ENCODE assay signal across 10 mouse cellular contexts in the genomic region with DNA sequence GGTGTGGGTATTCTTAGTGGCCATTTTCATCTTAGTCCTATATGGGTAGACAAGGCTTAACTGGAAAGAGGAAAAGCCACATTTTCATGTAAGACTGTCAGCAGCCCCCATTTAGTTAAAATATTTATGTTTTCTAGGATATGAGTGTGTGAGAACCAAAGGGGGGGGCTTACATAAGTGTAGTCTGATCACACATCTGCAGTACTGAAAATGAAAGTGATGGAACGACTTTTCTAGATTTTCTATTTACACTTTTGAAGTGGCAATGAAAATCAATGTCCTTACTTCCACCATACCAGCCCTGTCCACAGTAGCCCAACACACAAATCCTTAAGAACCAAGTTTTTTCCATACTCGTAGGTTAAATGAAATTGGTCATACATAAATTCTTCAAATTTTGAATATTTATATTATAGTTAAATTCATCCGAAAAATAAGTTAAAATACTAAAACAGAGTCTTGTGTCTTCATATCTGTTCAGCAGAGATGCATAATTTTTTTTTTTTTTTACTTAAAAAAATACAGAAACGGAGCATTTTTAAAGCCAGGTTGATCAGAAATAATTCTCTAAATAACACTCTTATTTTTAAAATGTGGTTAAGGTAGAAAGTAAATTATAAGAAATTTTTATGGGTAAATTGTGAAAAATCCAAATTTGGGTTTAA. TPM values are rescaled to one million over a fixed set of nuclear protein-coding genes. Genes with fewer than 3 reads are reported as not detected.
DNase-seq lines count a peak whose midpoint lies in the region; ATAC-seq and TF ChIP-seq lines count a peak whose summit lies in the region.
"Had no signal": no experiment of that assay in that cellular context is flagged by ENCODE, and none has a peak within 500 bp of the region (broad histone marks: within the 10 kb centered on the region; RNA-seq: fewer than 3 reads in every experiment).

No protein-coding gene starts in this region.

- 70% methylated on average over 4 of the region's 4 CpGs for WGBS in heart, embryonic 14.5 days
- 58% methylated on average over 4 of the region's 4 CpGs for WGBS in midbrain, embryonic 12.5 days
- 61% methylated on average over 4 of the region's 4 CpGs for WGBS in midbrain, embryonic 15.5 days
- 59% methylated on average over 4 of the region's 4 CpGs for WGBS in intestine, postnatal 0 days
- 85% methylated on average over 4 of the region's 4 CpGs for WGBS in kidney, embryonic 14.5 days

- H3K27me3 ChIP-seq in heart, embryonic 14.5 days (ENCODE audit: control insufficient read depth, insufficient read depth, low read length), result no peaks in the 10 kb centered on the region
- no peaks in the 10 kb centered on the region for H3K27me3 ChIP-seq in midbrain, embryonic 12.5 days
- no peaks in the 10 kb centered on the region for H3K27me3 ChIP-seq in midbrain, embryonic 15.5 days (replicated peaks)
- H3K27me3 ChIP-seq in intestine, postnatal 0 days (replicated peaks; ENCODE audit: control insufficient read depth, insufficient read depth, low read length), result no peaks in the 10 kb centered on the region
- H3K27me3 ChIP-seq in kidney, embryonic 14.5 days (ENCODE audit: control insufficient read depth, insufficient read depth, low read length), result no peaks in the 10 kb centered on the region

- peaks cover 9 to 26% of the 10 kb centered on the region in 2 experiments for H3K4me1 ChIP-seq in heart, embryonic 14.5 days (ENCODE audit: control insufficient read depth in 2 of 2, insufficient read depth in 2 of 2, low read length in 2 of 2)
- peaks cover 54% of the 10 kb centered on the region for H3K4me1 ChIP-seq in midbrain, embryonic 12.5 days
- H3K4me1 ChIP-seq in midbrain, embryonic 15.5 days, result peaks cover 43% of the 10 kb centered on the region
- H3K4me1 ChIP-seq in intestine, postnatal 0 days (replicated peaks; ENCODE audit: control insufficient read depth, insufficient read depth, low read length), result no peaks in the 10 kb centered on the region
- H3K4me1 ChIP-seq in kidney, embryonic 14.5 days (ENCODE audit: control insufficient read depth, insufficient read depth, low read length), result peaks cover 24% of the 10 kb centered on the region; the same call in 1 of the 2 replicates

- TF ChIP-seq CTCF in intestine, postnatal 0 days (IDR thresholded peaks at IDR 0.05; ENCODE audit: low read depth), result no peak

- H3K4me3 ChIP-seq in heart, embryonic 14.5 days (ENCODE audit: control insufficient read depth in 1 of 2, insufficient read depth in 1 of 2, low read depth in 1 of 2, low read length in 2 of 2), result no peak overlapping the region
- H3K4me3 ChIP-seq in midbrain, embryonic 12.5 days, result no peak overlapping the region
- H3K4me3 ChIP-seq in midbrain, embryonic 15.5 days, result no peak overlapping the region
- no peak overlapping the region for H3K4me3 ChIP-seq in intestine, postnatal 0 days (ENCODE audit: low read depth, low read length)
- H3K4me3 ChIP-seq in kidney, embryonic 14.5 days (ENCODE audit: low read length), result no peak overlapping the region

- no peak for DNase-seq in heart, adult 11 months
- no peak for DNase-seq in spleen, adult 12 weeks (ENCODE audit: low spot score)
- no peak for DNase-seq in cerebellum, adult 9-11 months
- DNase-seq: lung, postnatal 14 days had no signal

- H3K9ac ChIP-seq in heart, embryonic 14.5 days (ENCODE audit: low read length), result no peak overlapping the region
- H3K9ac ChIP-seq in midbrain, embryonic 12.5 days (replicated peaks), result 0 out of 2 replicates have a peak overlapping the region, but pooled peaks have one; percentile 7
- no peak overlapping the region for H3K9ac ChIP-seq in midbrain, embryonic 15.5 days
- no peak overlapping the region for H3K9ac ChIP-seq in intestine, postnatal 0 days (ENCODE audit: low read depth, low read length)
- H3K9ac ChIP-seq in kidney, embryonic 14.5 days (ENCODE audit: low read depth, low read length), result no peak overlapping the region

- peaks cover 18% of the 10 kb centered on the region for H3K36me3 ChIP-seq in heart, embryonic 14.5 days (ENCODE audit: control insufficient read depth, insufficient read depth, low read length)
- no peaks in the 10 kb centered on the region for H3K36me3 ChIP-seq in midbrain, embryonic 12.5 days
- H3K36me3 ChIP-seq in midbrain, embryonic 15.5 days (replicated peaks), result no peaks in the 10 kb centered on the region
- 0 out of 2 replicates have a peak, but pooled peaks cover 7% of the 10 kb centered on the region for H3K36me3 ChIP-seq in intestine, postnatal 0 days (ENCODE audit: control insufficient read depth, insufficient read depth)
- peaks cover 10% of the 10 kb centered on the region; the same call in 1 of the 2 replicates for H3K36me3 ChIP-seq in kidney, embryonic 14.5 days (ENCODE audit: control insufficient read depth, insufficient read depth, low read length)

- no peak for ATAC-seq in heart, embryonic 14.5 days (ENCODE audit: insufficient number of reproducible peaks, insufficient read depth, low FRiP score, low read depth)
- no peak for ATAC-seq in midbrain, embryonic 12.5 days (ENCODE audit: low FRiP score, low read depth)
- no peak for ATAC-seq in midbrain, embryonic 15.5 days (replicated peaks)
- ATAC-seq in intestine, postnatal 0 days, result no peak
- no peak for ATAC-seq in kidney, embryonic 14.5 days (ENCODE audit: low FRiP score, low TSS enrichment)
- ATAC-seq: hindbrain, postnatal 0 days had no signal

- peak overlapping the region; percentile 81 for H3K4me2 ChIP-seq in heart, embryonic 14.5 days (ENCODE audit: low read length)
- peak overlapping the region; percentile 34 for H3K4me2 ChIP-seq in midbrain, embryonic 12.5 days (replicated peaks)
- H3K4me2 ChIP-seq in midbrain, embryonic 15.5 days, result no peak overlapping the region
- H3K4me2 ChIP-seq in intestine, postnatal 0 days (replicated peaks; ENCODE audit: low read depth), result 0 out of 2 replicates have a peak overlapping the region, but pooled peaks have one; percentile 18
- no peak overlapping the region for H3K4me2 ChIP-seq in kidney, embryonic 14.5 days (replicated peaks; ENCODE audit: low read depth, low read length)

- no peaks in the 10 kb centered on the region for H3K9me3 ChIP-seq in heart, embryonic 14.5 days (ENCODE audit: control insufficient read depth, low read length)
- H3K9me3 ChIP-seq in midbrain, embryonic 12.5 days, result no peaks in the 10 kb centered on the region
- no peaks in the 10 kb centered on the region for H3K9me3 ChIP-seq in midbrain, embryonic 15.5 days
- H3K9me3 ChIP-seq in intestine, postnatal 0 days (ENCODE audit: control insufficient read depth), result no peaks in the 10 kb centered on the region
- H3K9me3 ChIP-seq in kidney, embryonic 14.5 days (ENCODE audit: control insufficient read depth, low read length), result no peaks in the 10 kb centered on the region

- no peak overlapping the region for H3K27ac ChIP-seq in heart, embryonic 14.5 days (replicated peaks in 1 of 2; ENCODE audit: control insufficient read depth in 1 of 2, insufficient read depth in 1 of 2, low read depth in 2 of 2, low read length in 2 of 2)
- H3K27ac ChIP-seq in midbrain, embryonic 12.5 days (replicated peaks), result no peak overlapping the region
- no peak overlapping the region for H3K27ac ChIP-seq in midbrain, embryonic 15.5 days
- no peak overlapping the region for H3K27ac ChIP-seq in intestine, postnatal 0 days (ENCODE audit: low read depth, low read length)
- H3K27ac ChIP-seq in kidney, embryonic 14.5 days (ENCODE audit: low read depth, low read length), result no peak overlapping the region

RNA-seq across cellular contexts. Expression of a gene that starts 5.6 kb away (rescaled TPM):
- polyA plus RNA-seq in heart, embryonic 14.5 days (2014; fragmentation: Nextera tagmentation; extraction: Ambion mirVana), result 16.3 and 21.0 TPM in 2 replicates
- 28.3 and 30.0 TPM in 2 replicates for polyA plus RNA-seq in midbrain, embryonic 12.5 days (2016; fragmentation: Nextera tagmentation; extraction: Ambion mirVana)
- 24.4 and 25.3 TPM in 2 replicates for polyA plus RNA-seq in midbrain, embryonic 15.5 days (2015; fragmentation: Nextera tagmentation; extraction: Ambion mirVana)
- polyA plus RNA-seq in intestine, postnatal 0 days (2015; fragmentation: Nextera tagmentation; extraction: Ambion mirVana), result 14.8 and 15.3 TPM in 2 replicates
- 14.5 and 15.3 TPM in 2 replicates for polyA plus RNA-seq in kidney, embryonic 14.5 days (2014; fragmentation: Nextera tagmentation; extraction: Ambion mirVana)

RNA-seq across cellular contexts. Expression of a gene that starts 27.4 kb away (rescaled TPM):
- 9.1 TPM in 2 replicates for polyA plus RNA-seq in heart, embryonic 14.5 days (2014; fragmentation: Nextera tagmentation; extraction: Ambion mirVana)
- polyA plus RNA-seq in midbrain, embryonic 12.5 days (2016; fragmentation: Nextera tagmentation; extraction: Ambion mirVana), result 42.4 and 42.7 TPM in 2 replicates
- polyA plus RNA-seq in midbrain, embryonic 15.5 days (2015; fragmentation: Nextera tagmentation; extraction: Ambion mirVana), result 40.1 and 44.0 TPM in 2 replicates
- 6.5 and 7.3 TPM in 2 replicates for polyA plus RNA-seq in intestine, postnatal 0 days (2015; fragmentation: Nextera tagmentation; extraction: Ambion mirVana)
- 12.1 and 13.1 TPM in 2 replicates for polyA plus RNA-seq in kidney, embryonic 14.5 days (2014; fragmentation: Nextera tagmentation; extraction: Ambion mirVana)

RNA-seq across cellular contexts. Expression of a gene that starts 55.7 kb away (rescaled TPM):
- polyA plus RNA-seq in heart, embryonic 14.5 days (2014; fragmentation: Nextera tagmentation; extraction: Ambion mirVana), result 8.6 and 9.1 TPM in 2 replicates
- polyA plus RNA-seq in midbrain, embryonic 12.5 days (2016; fragmentation: Nextera tagmentation; extraction: Ambion mirVana), result 3.6 and 3.9 TPM in 2 replicates
- polyA plus RNA-seq in midbrain, embryonic 15.5 days (2015; fragmentation: Nextera tagmentation; extraction: Ambion mirVana), result 3.9 and 4.4 TPM in 2 replicates
- polyA plus RNA-seq in intestine, postnatal 0 days (2015; fragmentation: Nextera tagmentation; extraction: Ambion mirVana), result 2.2 and 3.2 TPM in 2 replicates
- polyA plus RNA-seq in kidney, embryonic 14.5 days (2014; fragmentation: Nextera tagmentation; extraction: Ambion mirVana), result 4.4 and 4.6 TPM in 2 replicates

Comparison
In these comparisons a context has a peak if more than half of its experiments do, and no peak if none do; other contexts are left out.
1. H3K4me2 ChIP-seq: peak in heart, embryonic 14.5 days (single experiment), midbrain, embryonic 12.5 days (single experiment) and intestine, postnatal 0 days (single experiment); none in midbrain, embryonic 15.5 days (single experiment) and kidney, embryonic 14.5 days (single experiment).